Mouse (Mus musculus): ENCODE measurements at regions not wholly inside any gene's neighbourhood (a gene's known extent, or its start where the extent isn't known, plus 50 kb on each side); places are given as distances from the start of the nearest gene placed in this dataset.

- WGBS = 57% methylated on average over 9 of the region's 9 CpGs
- Histone ChIP-seq H3K4me1 (ENCODE audit: control insufficient read depth, insufficient read depth, low read length) (peaks cover 6% of the 10 kb centered on the region; the same call in 1 of the 2 replicates), H3K9me3 (ENCODE audit: control insufficient read depth, low read length) (no peaks in the 10 kb centered on the region), H3K27me3 (replicated peaks; ENCODE audit: control insufficient read depth, insufficient read depth, low read length) (no peaks in the 10 kb centered on the region), H3K36me3 (ENCODE audit: control insufficient read depth, insufficient read depth, low read length) (no peaks in the 10 kb centered on the region), H3K9ac (ENCODE audit: low read depth, low read length) (no peak overlapping the region), H3K27ac (replicated peaks; ENCODE audit: low read depth, low read length) (no peak overlapping the region), H3K4me3 (ENCODE audit: low read depth, low read length) (no peak overlapping the region), H3K4me2 (ENCODE audit: low read depth, low read length) (no peak overlapping the region)
- DNase-seq (ENCODE audit: low spot score) = no peak
- ATAC-seq (ENCODE audit: low read depth) = no peak
Measured at GRCm38 (mm10) chr19:56653292-56653691, 68.7 kb upstream of the Adrb1 start.

GRCm38 (mm10) chr19:56655330-56655729 lies 66.7 kb upstream of the Adrb1 start:
- Histone ChIP-seq H3K9ac (ENCODE audit: low read depth, low read length) (no peak overlapping the region), H3K4me2 (ENCODE audit: low read depth, low read length) (no peak overlapping the region), H3K9me3 (ENCODE audit: control insufficient read depth, low read length) (no peaks in the 10 kb centered on the region), H3K4me3 (ENCODE audit: low read depth, low read length) (no peak overlapping the region), H3K4me1 (ENCODE audit: control insufficient read depth, insufficient read depth, low read length) (peaks cover 6% of the 10 kb centered on the region; the same call in 1 of the 2 replicates), H3K27me3 (replicated peaks; ENCODE audit: control insufficient read depth, insufficient read depth, low read length) (no peaks in the 10 kb centered on the region), H3K36me3 (ENCODE audit: control insufficient read depth, insufficient read depth, low read length) (no peaks in the 10 kb centered on the region), H3K27ac (replicated peaks; ENCODE audit: low read depth, low read length) (no peak overlapping the region)
- ATAC-seq (ENCODE audit: low read depth) = no peak
- DNase-seq (ENCODE audit: low spot score) = no peak
- WGBS = 65% methylated on average over 9 of the region's 9 CpGs

GRCm38 (mm10) chr19:56660566-56661199 lies 61.3 kb upstream of the Adrb1 start:
- Histone ChIP-seq H3K4me1 (ENCODE audit: control insufficient read depth, insufficient read depth, low read length) (no peaks in the 10 kb centered on the region), H3K27me3 (replicated peaks; ENCODE audit: control insufficient read depth, insufficient read depth, low read length) (no peaks in the 10 kb centered on the region), H3K9me3 (ENCODE audit: control insufficient read depth, low read length) (no peaks in the 10 kb centered on the region), H3K4me3 (ENCODE audit: low read depth, low read length) (no peak overlapping the region), H3K4me2 (ENCODE audit: low read depth, low read length) (no peak overlapping the region), H3K27ac (replicated peaks; ENCODE audit: low read depth, low read length) (no peak overlapping the region), H3K36me3 (ENCODE audit: control insufficient read depth, insufficient read depth, low read length) (no peaks in the 10 kb centered on the region), H3K9ac (ENCODE audit: low read depth, low read length) (no peak overlapping the region)
- DNase-seq (ENCODE audit: low spot score) = no peak
- ATAC-seq (ENCODE audit: low read depth) = no peak
- WGBS = 50% methylated on average over 4 of the region's 4 CpGs

GRCm38 (mm10) chr19:56663474-56664227 lies 58.3 kb upstream of the Adrb1 start:
- 76% methylated on average over 10 of the region's 10 CpGs for WGBS
- ATAC-seq (ENCODE audit: low read depth) (no peak), DNase-seq (ENCODE audit: low spot score) (no peak)
- no peaks in the 10 kb centered on the region for H3K9me3 ChIP-seq (ENCODE audit: control insufficient read depth, low read length)
- no peaks in the 10 kb centered on the region for H3K36me3 ChIP-seq (ENCODE audit: control insufficient read depth, insufficient read depth, low read length)
- H3K9ac ChIP-seq (ENCODE audit: low read depth, low read length) = no peak overlapping the region
- no peaks in the 10 kb centered on the region for H3K27me3 ChIP-seq (replicated peaks; ENCODE audit: control insufficient read depth, insufficient read depth, low read length)
- H3K4me3 ChIP-seq (ENCODE audit: low read depth, low read length) = no peak overlapping the region
- H3K4me2 ChIP-seq (ENCODE audit: low read depth, low read length) = no peak overlapping the region
- peaks cover 2% of the 10 kb centered on the region; the same call in 1 of the 2 replicates for H3K4me1 ChIP-seq (ENCODE audit: control insufficient read depth, insufficient read depth, low read length)
- 0 out of 2 replicates have a peak overlapping the region, but pooled peaks have one; percentile 25 for H3K27ac ChIP-seq (replicated peaks; ENCODE audit: low read depth, low read length)

- no peaks in the 10 kb centered on the region for H3K36me3 ChIP-seq (ENCODE audit: control insufficient read depth, insufficient read depth, low read length)
- H3K27ac ChIP-seq (replicated peaks; ENCODE audit: low read depth, low read length) = peak overlapping the region; percentile 25; the same call in 1 of the 2 replicates
- peak; percentile 17 for DNase-seq (ENCODE audit: low spot score)
- H3K4me3 ChIP-seq (ENCODE audit: low read depth, low read length) = no peak overlapping the region
- H3K9me3 ChIP-seq (ENCODE audit: control insufficient read depth, low read length) = no peaks in the 10 kb centered on the region
- H3K9ac ChIP-seq (ENCODE audit: low read depth, low read length) = no peak overlapping the region
- no peak for ATAC-seq (ENCODE audit: low read depth)
- H3K4me2 ChIP-seq (ENCODE audit: low read depth, low read length) = no peak overlapping the region
- H3K4me1 ChIP-seq (ENCODE audit: control insufficient read depth, insufficient read depth, low read length) = peaks cover 4% of the 10 kb centered on the region; the same call in 1 of the 2 replicates
- 73% methylated on average over 10 of the region's 10 CpGs for WGBS
- no peaks in the 10 kb centered on the region for H3K27me3 ChIP-seq (replicated peaks; ENCODE audit: control insufficient read depth, insufficient read depth, low read length)
Measured at GRCm38 (mm10) chr19:56664307-56664775, 57.7 kb upstream of the Adrb1 start.

- no peak overlapping the region for H3K27ac ChIP-seq (replicated peaks; ENCODE audit: low read depth, low read length)
- 64% methylated on average over 7 of the region's 7 CpGs for WGBS
- H3K27me3 ChIP-seq (replicated peaks; ENCODE audit: control insufficient read depth, insufficient read depth, low read length) = no peaks in the 10 kb centered on the region
- H3K4me1 ChIP-seq (ENCODE audit: control insufficient read depth, insufficient read depth, low read length) = peaks cover 4% of the 10 kb centered on the region; the same call in 1 of the 2 replicates
- H3K36me3 ChIP-seq (ENCODE audit: control insufficient read depth, insufficient read depth, low read length) = no peaks in the 10 kb centered on the region
- no peak overlapping the region for H3K4me2 ChIP-seq (ENCODE audit: low read depth, low read length)
- ATAC-seq (ENCODE audit: low read depth) (no peak), DNase-seq (ENCODE audit: low spot score) (no peak)
- H3K9me3 ChIP-seq (ENCODE audit: control insufficient read depth, low read length) = no peaks in the 10 kb centered on the region
- H3K4me3 ChIP-seq (ENCODE audit: low read depth, low read length) = no peak overlapping the region
- no peak overlapping the region for H3K9ac ChIP-seq (ENCODE audit: low read depth, low read length)
Measured at GRCm38 (mm10) chr19:56664944-56665663, 56.9 kb upstream of the Adrb1 start.

- 80% methylated on average over 1 of the region's 1 CpGs for WGBS
- DNase-seq (ENCODE audit: low spot score) (no peak), ATAC-seq (ENCODE audit: low read depth) (no peak)
- H3K4me1 ChIP-seq (ENCODE audit: control insufficient read depth, insufficient read depth, low read length) = peaks cover 4% of the 10 kb centered on the region; the same call in 1 of the 2 replicates
- no peaks in the 10 kb centered on the region for H3K27me3 ChIP-seq (replicated peaks; ENCODE audit: control insufficient read depth, insufficient read depth, low read length)
- H3K27ac ChIP-seq (replicated peaks; ENCODE audit: low read depth, low read length) = no peak overlapping the region
- H3K4me2 ChIP-seq (ENCODE audit: low read depth, low read length) = no peak overlapping the region
- H3K36me3 ChIP-seq (ENCODE audit: control insufficient read depth, insufficient read depth, low read length) = no peaks in the 10 kb centered on the region
- no peak overlapping the region for H3K4me3 ChIP-seq (ENCODE audit: low read depth, low read length)
- no peaks in the 10 kb centered on the region for H3K9me3 ChIP-seq (ENCODE audit: control insufficient read depth, low read length)
- no peak overlapping the region for H3K9ac ChIP-seq (ENCODE audit: low read depth, low read length)
Measured at GRCm38 (mm10) chr19:56665972-56666371, 56.0 kb upstream of the Adrb1 start.

GRCm38 (mm10) chr19:56667903-56668302 lies 54.1 kb upstream of the Adrb1 start:
- DNase-seq (ENCODE audit: low spot score) = no peak
- no peaks in the 10 kb centered on the region for H3K36me3 ChIP-seq (ENCODE audit: control insufficient read depth, insufficient read depth, low read length)
- H3K4me1 ChIP-seq (ENCODE audit: control insufficient read depth, insufficient read depth, low read length) = peaks cover 4% of the 10 kb centered on the region; the same call in 1 of the 2 replicates
- 98% methylated on average over 2 of the region's 2 CpGs for WGBS
- H3K27ac ChIP-seq (replicated peaks; ENCODE audit: low read depth, low read length) = no peak overlapping the region
- no peaks in the 10 kb centered on the region for H3K27me3 ChIP-seq (replicated peaks; ENCODE audit: control insufficient read depth, insufficient read depth, low read length)
- H3K9me3 ChIP-seq (ENCODE audit: control insufficient read depth, low read length) = no peaks in the 10 kb centered on the region
- H3K4me2 ChIP-seq (ENCODE audit: low read depth, low read length) = no peak overlapping the region
- no peak overlapping the region for H3K9ac ChIP-seq (ENCODE audit: low read depth, low read length)
- ATAC-seq (ENCODE audit: low read depth) = no peak
- no peak overlapping the region for H3K4me3 ChIP-seq (ENCODE audit: low read depth, low read length)

Data from embryonic facial prominence, embryonic 14.5 days (tissue).